Mouse (Mus musculus) T-cell, adult 66 days (primary cell): Measurements from ENCODE around the gene Dusp21. TPM values are rescaled to one million over a fixed set of nuclear protein-coding genes. Genes with fewer than 3 reads are reported as not detected.

Experiments used
- total RNA-seq, 2 experiments: library from RNA; stranded (reverse); gene quantifications; 3 replicates in 1 of 2; 4 replicates in 1 of 2; pipeline ENCODE4 v1.2.4; 2023

Dusp21 gene
- not detected for total RNA-seq

GRCm38 (mm10) chrX:18145557-18145956 lies at the start of gene Dusp21:
Gene Dusp21 (plus strand): TSS chrX:18145857.

GRCm38 (mm10) chrX:18162192-18162857 lies 16.7 kb downstream of the Dusp21 start, which contains the start of gene Kdm6a:
Gene Kdm6a (plus strand): TSS chrX:18162575.

Other genes starting within 250 kb of the Dusp21 start
- 100 to 1,000 TPM; 101 to 166 TPM for gene Kdm6a, start 16.7 kb downstream of the Dusp21 start, total RNA-seq